9 mouse cellular contexts compared by ENCODE assay signal in the genomic region with DNA sequence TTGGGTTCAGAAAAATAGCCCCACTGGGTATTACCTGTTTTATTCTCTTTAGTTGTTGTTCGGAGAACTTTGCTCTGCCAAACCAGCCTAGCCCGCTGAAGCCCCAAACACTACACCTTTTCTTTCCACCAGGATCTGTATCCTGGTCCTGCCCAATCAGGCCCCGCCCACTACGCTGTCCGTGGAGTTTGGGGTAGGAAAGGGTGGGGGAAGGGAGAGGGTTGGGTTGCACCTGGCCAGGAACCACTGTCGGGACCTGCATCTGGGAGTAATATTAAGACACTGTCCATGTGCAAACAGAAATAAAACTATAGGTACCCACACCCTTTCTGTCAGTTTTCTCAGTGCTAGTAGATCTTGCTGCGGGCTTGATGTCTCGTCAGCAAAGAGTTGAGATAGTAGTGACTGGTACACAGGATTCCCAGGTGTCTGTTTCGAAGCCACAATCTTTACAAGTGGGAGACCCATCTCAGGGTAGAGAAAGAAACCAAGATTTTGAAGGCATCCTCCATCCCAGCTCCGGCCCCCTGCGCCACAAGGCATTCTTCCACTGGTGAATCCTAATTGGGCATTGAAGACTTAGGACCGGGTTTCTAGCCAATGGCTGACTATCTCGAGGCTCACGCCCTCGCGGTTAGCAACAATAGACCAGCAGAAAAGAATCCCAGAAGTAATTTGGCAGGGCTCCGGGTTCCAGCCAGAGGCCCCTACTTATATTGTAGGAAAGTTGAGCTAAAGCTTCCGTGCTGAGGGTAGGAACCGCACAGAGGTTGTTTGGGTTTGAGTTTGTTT. TPM values are rescaled to one million over a fixed set of nuclear protein-coding genes. Genes with fewer than 3 reads are reported as not detected.
DNase-seq lines count a peak whose midpoint lies in the region; ATAC-seq lines count a peak whose summit lies in the region.
"Had no signal": no experiment of that assay in that cellular context is flagged by ENCODE, and none has a peak within 500 bp of the region (broad histone marks: within the 10 kb centered on the region; RNA-seq: fewer than 3 reads in every experiment).

A gene (minus strand): TSS at position 529 of the 792 bp plus-strand sequence.

- WGBS in forebrain, embryonic 15.5 days: 1% methylated on average over 19 of the region's 19 CpGs
- WGBS in intestine, embryonic 14.5 days: 4% methylated on average over 19 of the region's 19 CpGs

- H3K9me3 ChIP-seq in forebrain, embryonic 15.5 days: no peaks in the 10 kb centered on the region
- H3K9me3 ChIP-seq in intestine, embryonic 14.5 days (ENCODE audit: control insufficient read depth, low read length): no peaks in the 10 kb centered on the region

- H3K9ac ChIP-seq in forebrain, embryonic 15.5 days (replicated peaks): peak within 1 kb of the TSS; percentile 35; the same call in 1 of the 2 replicates
- peak within 1 kb of the TSS; percentile 35 for H3K9ac ChIP-seq in intestine, embryonic 14.5 days (ENCODE audit: low read length)

- H3K4me3 ChIP-seq in forebrain, embryonic 15.5 days: peak within 1 kb of the TSS; percentile 35
- H3K4me3 ChIP-seq in intestine, embryonic 14.5 days (ENCODE audit: low read depth, low read length): peak within 1 kb of the TSS; percentile 37

- peak within 1 kb of the TSS; percentile 52 for H3K4me2 ChIP-seq in forebrain, embryonic 15.5 days (replicated peaks)
- peak within 1 kb of the TSS; percentile 68 for H3K4me2 ChIP-seq in intestine, embryonic 14.5 days (ENCODE audit: low read length)

- no peaks in the 10 kb centered on the region for H3K36me3 ChIP-seq in forebrain, embryonic 15.5 days
- H3K36me3 ChIP-seq in intestine, embryonic 14.5 days (ENCODE audit: control insufficient read depth, insufficient read depth, low read length): no peaks in the 10 kb centered on the region

- no peaks in the 10 kb centered on the region for H3K27me3 ChIP-seq in forebrain, embryonic 15.5 days
- no peaks in the 10 kb centered on the region for H3K27me3 ChIP-seq in intestine, embryonic 14.5 days (replicated peaks; ENCODE audit: control insufficient read depth, insufficient read depth, low read length)
- H3K27me3 ChIP-seq: CH12.LX had no signal

- H3K4me1 ChIP-seq in forebrain, embryonic 15.5 days: peaks cover 18% of the 10 kb centered on the region
- H3K4me1 ChIP-seq in intestine, embryonic 14.5 days (replicated peaks; ENCODE audit: control insufficient read depth, insufficient read depth, low read length): peaks cover 12% of the 10 kb centered on the region

- peak; percentile 37 for DNase-seq in kidney, adult 18-20 months
- no peak for DNase-seq in kidney, adult 9 months
- DNase-seq in intestine, embryonic 14.5 days (ENCODE audit: low spot score): peak; percentile 73
- peak; percentile 66 to 79 for DNase-seq in lung, adult 18-20 months
- peak; percentile 80 for DNase-seq in retina, embryonic 14.5 days (ENCODE audit: low spot score)
- no peak for DNase-seq in layer of hippocampus, postnatal 36 days
- no peak for DNase-seq in layer of hippocampus, postnatal 14 days (ENCODE audit: low spot score in 2 of 2)

- peak; percentile 59 for ATAC-seq in forebrain, embryonic 15.5 days (replicated peaks)
- ATAC-seq in intestine, embryonic 14.5 days (replicated peaks; ENCODE audit: low FRiP score, low TSS enrichment, low read depth): peak; percentile 48

- peak within 1 kb of the TSS; percentile 55 for H3K27ac ChIP-seq in forebrain, embryonic 15.5 days (replicated peaks)
- peak within 1 kb of the TSS; percentile 12 for H3K27ac ChIP-seq in intestine, embryonic 14.5 days (ENCODE audit: low read depth)

RNA-seq across cellular contexts. Expression of the gene that starts here (rescaled TPM):
- 3.7 TPM in 2 replicates for polyA plus RNA-seq in forebrain, embryonic 15.5 days (2015; fragmentation: Nextera tagmentation; extraction: Ambion mirVana)
- polyA plus RNA-seq in intestine, embryonic 14.5 days (2014; fragmentation: Nextera tagmentation; extraction: Ambion mirVana): 5.8 and 6.9 TPM in 2 replicates
- total RNA-seq in layer of hippocampus, postnatal 36 days (2021): under 1 TPM in 1 of 2 experiments, not detected in 1; 0.40 TPM
- total RNA-seq in layer of hippocampus, postnatal 14 days (2021): not detected

Comparison
In these comparisons a context has a peak if more than half of its experiments do, and no peak if none do; other contexts are left out.
1. DNase-seq: peak in kidney, adult 18-20 months (single experiment), intestine, embryonic 14.5 days (single experiment), lung, adult 18-20 months (2 of 2) and retina, embryonic 14.5 days (single experiment); none in kidney, adult 9 months (single experiment), layer of hippocampus, postnatal 36 days (0 of 2) and layer of hippocampus, postnatal 14 days (0 of 2).